Mouse (Mus musculus) B cell, adult 62 days (primary cell): ENCODE data around the gene Zfp97. TPM values are rescaled to one million over a fixed set of nuclear protein-coding genes. Genes with fewer than 3 reads are reported as not detected.

Experiments used
- total RNA-seq: library from RNA; stranded (reverse); gene quantifications from 4 replicates; pipeline ENCODE4 v1.2.4, GENCODE M21; 2023

The Zfp97 gene
- 6.0 to 8.2 TPM (median 7.3 TPM) in 4 replicates for total RNA-seq

DNA sequence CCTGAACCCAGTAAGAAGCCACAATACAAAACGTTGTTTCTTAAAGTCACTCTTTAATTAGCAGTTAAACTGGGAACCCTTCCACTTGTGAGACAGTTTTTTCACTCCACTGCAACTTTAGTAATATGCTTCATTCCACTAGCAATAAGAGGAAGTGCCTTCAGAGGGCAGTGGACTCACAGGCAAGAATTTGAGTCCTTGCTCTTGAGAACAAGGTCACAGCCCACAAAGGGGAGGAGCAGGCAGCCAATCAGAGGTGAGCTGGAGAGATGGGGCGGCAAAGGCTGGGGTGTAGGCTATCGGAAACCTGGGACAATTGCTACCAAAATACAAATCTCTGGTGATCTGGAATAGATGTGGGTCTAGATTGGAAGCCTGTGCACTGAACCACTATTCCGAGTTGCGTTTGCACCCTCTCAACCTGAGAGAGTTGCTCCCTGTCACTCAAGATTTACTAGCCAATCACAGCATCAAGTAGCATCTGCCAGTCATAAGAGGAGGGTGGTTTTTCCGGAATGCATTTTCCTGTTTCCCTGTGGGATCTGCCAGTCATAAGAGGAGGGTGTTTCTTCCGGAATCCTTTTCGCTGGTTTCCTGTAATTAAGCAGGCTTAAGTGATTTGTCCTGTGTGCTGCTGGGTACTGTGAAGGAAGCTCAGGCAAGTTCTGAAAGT lies at the start of gene Zfp97:
Gene Zfp97 (plus strand): TSS at position 586 of the 673 bp plus-strand sequence.

Other genes with a start within 250 kb of the Zfp97 start
- gene Zfp960, start 57.3 kb upstream of the Zfp97 start, total RNA-seq = 2.9 to 6.2 TPM (median 4.6 TPM) in 4 replicates